Mouse (Mus musculus) midbrain, postnatal 0 days (tissue): ENCODE results near the gene Rasl10a. TPM values are rescaled to one million over a fixed set of nuclear protein-coding genes. Genes with fewer than 3 reads are reported as not detected.

Experiments used
- ATAC-seq: fragments of 200-750 bp; cut with Nextera tagmentation; 2 replicates; pipeline ENCODE4 v1.8.0; 2017; ENCODE audit warnings: moderate number of reproducible peaks, mild to moderate bottlenecking, moderate TSS enrichment, moderate library complexity; ENCODE audit not compliant: low FRiP score
- DNase-seq: peaks from one replicate; pipeline ENCODE4 v3.0.0-alpha.2; 2015; ENCODE audit warnings: low spot score
- H3K27ac ChIP-seq: fragments of 300-500 bp; sonication (generic); 2 replicates; pipeline ENCODE4 v1.5.1; 2014; ENCODE audit warnings: low read depth, mild to moderate bottlenecking, low read length, mixed read lengths
- H3K27me3 ChIP-seq: fragments of 300-500 bp; sonication (generic); 2 replicates; pipeline ENCODE4 v1.6.1; 2014; ENCODE audit warnings: low read length, control low read depth, mixed read lengths; ENCODE audit not compliant: insufficient read depth
- H3K36me3 ChIP-seq: fragments of 300-500 bp; sonication (generic); 2 replicates; pipeline ENCODE4 v1.6.1; 2014; ENCODE audit warnings: low read length, control low read depth, mixed read lengths; ENCODE audit not compliant: insufficient read depth
- H3K4me1 ChIP-seq: fragments of 300-500 bp; sonication (generic); 2 replicates; pipeline ENCODE4 v1.6.1; 2014; ENCODE audit warnings: mild to moderate bottlenecking, control low read depth, antibody characterized with exemption, low read length, mixed read lengths; ENCODE audit not compliant: insufficient read depth
- H3K4me2 ChIP-seq: fragments of 300-500 bp; sonication (generic); 2 replicates; pipeline ENCODE4 v1.6.1; 2014; ENCODE audit warnings: low read depth, mild to moderate bottlenecking, low read length, mixed read lengths; ENCODE audit not compliant: poor library complexity, severe bottlenecking
- H3K4me3 ChIP-seq: fragments of 300-500 bp; sonication (generic); 2 replicates; pipeline ENCODE4 v1.5.1; 2014; ENCODE audit warnings: low read depth, mild to moderate bottlenecking, low read length, moderate library complexity
- H3K9ac ChIP-seq: fragments of 300-500 bp; sonication (generic); replicated peaks from 2 replicates; pipeline ENCODE4 v1.6.1; 2014; ENCODE audit warnings: mild to moderate bottlenecking, low read length, moderate library complexity, mixed read lengths; ENCODE audit not compliant: poor library complexity, severe bottlenecking
- H3K9me3 ChIP-seq: fragments of 300-500 bp; sonication (generic); 2 replicates; pipeline ENCODE4 v1.6.1; 2016; ENCODE audit warnings: low read length, control low read depth
- CTCF ChIP-seq: IDR thresholded peaks from 2 replicates; pipeline ENCODE4 v1.5.1; 2016; ENCODE audit warnings: antibody characterized with exemption, mild to moderate bottlenecking
- WGBS: fragments of 180-500 bp; shearing (Covaris S2); extraction: QIAGEN DNeasy Blood & Tissue Kit; methylation state at CpG from one replicate; pipeline ENCODE4 v1.1.7; 2014; 5-methylcytosine and 5-hydroxymethylcytosine counted together
- polyA plus RNA-seq: library from polyadenylated mRNA; unstranded; fragments of >200 nt; fragmentation: Nextera tagmentation; extraction: Ambion mirVana; gene quantifications from 2 replicates; pipeline ENCODE4 v1.2.1, GENCODE M21; 2015
- total RNA-seq: library from RNA; depleted of rRNA; stranded (reverse); fragments of >200 nt; gene quantifications from 2 replicates; pipeline ENCODE4 v1.2.3, GENCODE M21; 2014

Rasl10a gene
- total and polyA plus RNA-seq, 2 experiments from 2014 or later, result 3.1 to 3.6 TPM

DNA sequence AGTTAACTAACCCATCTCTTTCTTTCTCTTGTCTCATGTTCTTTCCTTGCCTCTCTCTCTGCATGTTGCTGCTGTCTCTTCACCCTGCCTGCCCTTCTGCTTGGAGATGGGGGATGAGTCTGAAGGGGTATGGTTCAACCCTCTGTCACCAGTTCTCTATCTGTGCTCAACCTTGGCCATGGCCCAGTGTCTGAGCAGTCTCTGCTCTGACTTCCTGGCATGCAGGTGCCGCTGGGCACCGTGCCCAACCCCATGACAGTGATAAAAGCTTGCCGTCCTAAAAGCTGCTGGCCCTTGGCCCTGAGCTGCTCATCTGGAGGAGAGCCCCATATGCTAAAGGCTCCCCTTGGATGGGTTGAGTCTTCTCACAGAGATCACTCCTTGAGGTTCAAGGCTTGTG is 24.8 kb upstream of the Rasl10a start:
- H3K27ac ChIP-seq, result no peak overlapping the region
- 86% methylated on average over 3 of the region's 3 CpGs for WGBS
- H3K36me3 ChIP-seq, result peaks cover 83% of the 10 kb centered on the region
- peak; percentile 42 for DNase-seq
- no peak overlapping the region for H3K4me3 ChIP-seq
- ATAC-seq, result no peak
- H3K9ac ChIP-seq, result no peak overlapping the region
- H3K27me3 ChIP-seq, result no peaks in the 10 kb centered on the region
- H3K4me2 ChIP-seq, result no peak overlapping the region
- no peaks in the 10 kb centered on the region for H3K4me1 ChIP-seq
- TF ChIP-seq CTCF, result no peak
- H3K9me3 ChIP-seq, result no peaks in the 10 kb centered on the region

DNA sequence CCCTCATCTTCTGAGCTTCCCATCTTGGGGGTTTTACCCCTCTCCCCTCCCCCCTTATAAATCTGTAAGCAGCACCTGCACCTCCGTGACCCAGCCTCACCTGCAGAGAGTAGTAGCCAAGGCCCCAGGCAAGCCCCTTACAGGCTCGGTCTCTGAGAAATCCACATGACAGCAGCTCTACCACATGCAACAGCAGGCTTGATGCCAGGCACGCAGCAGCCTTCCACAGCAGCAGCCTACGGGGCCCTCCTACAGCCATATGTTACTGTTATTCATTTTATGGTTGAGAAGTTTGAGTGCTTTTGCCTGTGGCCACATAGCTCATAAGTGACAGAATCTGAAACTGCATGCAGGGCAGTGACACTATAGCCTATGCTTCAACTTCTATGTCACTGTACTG is 22.5 kb upstream of the Rasl10a start:
- no peaks in the 10 kb centered on the region for H3K4me1 ChIP-seq
- H3K27me3 ChIP-seq, result no peaks in the 10 kb centered on the region
- H3K9ac ChIP-seq, result no peak overlapping the region
- ATAC-seq (no peak), DNase-seq (peak; percentile 55)
- no peak overlapping the region for H3K27ac ChIP-seq
- peaks cover 93% of the 10 kb centered on the region for H3K36me3 ChIP-seq
- WGBS, result 91% methylated on average over 4 of the region's 4 CpGs
- H3K9me3 ChIP-seq, result no peaks in the 10 kb centered on the region
- no peak overlapping the region for H3K4me3 ChIP-seq
- no peak for TF ChIP-seq CTCF
- no peak overlapping the region for H3K4me2 ChIP-seq

DNA sequence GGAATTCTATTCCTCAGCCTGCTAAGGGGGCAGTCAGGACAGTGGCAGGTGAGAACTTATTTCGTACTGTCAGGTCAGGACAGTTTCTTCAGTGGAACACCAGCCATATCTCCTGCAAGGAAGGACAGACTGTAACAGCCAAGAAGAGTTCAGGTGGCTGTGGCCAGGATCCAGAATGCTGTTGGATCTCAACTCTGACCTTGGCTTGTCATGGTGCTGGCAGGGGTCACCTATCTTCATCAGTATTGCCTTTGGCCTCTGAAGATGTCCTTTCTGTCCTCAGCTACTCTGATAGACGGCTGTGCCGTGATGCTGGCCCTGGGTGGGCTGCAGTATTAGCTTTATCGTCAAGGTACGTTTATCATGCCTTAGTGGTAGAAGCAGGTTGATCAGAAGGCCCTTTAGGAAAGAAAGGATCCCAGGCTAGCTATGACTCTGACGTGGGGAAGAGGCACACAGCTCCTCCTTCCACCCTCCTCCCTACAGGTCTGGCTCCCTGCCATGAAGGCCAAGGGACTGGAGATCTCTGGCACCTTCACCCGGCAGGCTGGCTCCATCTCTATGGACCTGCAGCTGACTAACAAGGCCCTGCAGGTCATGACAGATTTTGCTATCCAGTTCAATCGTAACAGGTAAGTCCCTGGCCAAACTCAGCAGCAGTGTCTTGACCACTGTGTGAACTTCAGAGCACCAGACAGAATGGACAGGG is 20.6 kb upstream of the Rasl10a start:
- Histone ChIP-seq H3K36me3 (peaks cover 96% of the 10 kb centered on the region), H3K4me2 (no peak overlapping the region), H3K27me3 (no peaks in the 10 kb centered on the region), H3K27ac (no peak overlapping the region), H3K9me3 (no peaks in the 10 kb centered on the region), H3K4me3 (no peak overlapping the region), H3K4me1 (no peaks in the 10 kb centered on the region), H3K9ac (no peak overlapping the region)
- DNase-seq (no peak), ATAC-seq (no peak)
- WGBS, result 89% methylated on average over 8 of the region's 8 CpGs
- TF ChIP-seq CTCF, result no peak

DNA sequence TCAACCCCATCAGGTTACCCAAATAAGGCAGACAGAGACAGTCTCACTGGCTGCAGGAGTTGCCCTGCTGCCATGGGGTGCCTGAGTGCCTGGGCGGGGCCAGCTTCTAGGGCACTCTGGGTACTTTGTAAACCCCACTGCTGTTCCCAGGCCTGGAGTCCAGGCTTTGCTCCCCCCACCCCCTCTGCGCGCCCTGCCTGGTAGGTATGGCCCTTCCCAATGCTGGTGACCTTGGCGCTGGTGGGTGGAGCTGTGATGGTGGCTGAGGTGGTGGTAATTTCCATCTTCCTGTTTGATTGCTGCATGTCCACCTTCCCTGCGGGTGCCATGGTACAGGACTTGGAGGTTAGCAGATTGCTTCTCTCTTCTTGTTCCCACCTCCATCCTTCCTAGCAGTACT is 17.3 kb upstream of the Rasl10a start:
- no peak for TF ChIP-seq CTCF
- ATAC-seq (no peak), DNase-seq (no peak)
- Histone ChIP-seq H3K36me3 (peaks cover 73% of the 10 kb centered on the region), H3K27me3 (no peaks in the 10 kb centered on the region), H3K9me3 (no peaks in the 10 kb centered on the region), H3K27ac (no peak overlapping the region), H3K4me2 (no peak overlapping the region), H3K4me3 (no peak overlapping the region), H3K4me1 (no peaks in the 10 kb centered on the region), H3K9ac (no peak overlapping the region)
- 93% methylated on average over 5 of the region's 5 CpGs for WGBS

DNA sequence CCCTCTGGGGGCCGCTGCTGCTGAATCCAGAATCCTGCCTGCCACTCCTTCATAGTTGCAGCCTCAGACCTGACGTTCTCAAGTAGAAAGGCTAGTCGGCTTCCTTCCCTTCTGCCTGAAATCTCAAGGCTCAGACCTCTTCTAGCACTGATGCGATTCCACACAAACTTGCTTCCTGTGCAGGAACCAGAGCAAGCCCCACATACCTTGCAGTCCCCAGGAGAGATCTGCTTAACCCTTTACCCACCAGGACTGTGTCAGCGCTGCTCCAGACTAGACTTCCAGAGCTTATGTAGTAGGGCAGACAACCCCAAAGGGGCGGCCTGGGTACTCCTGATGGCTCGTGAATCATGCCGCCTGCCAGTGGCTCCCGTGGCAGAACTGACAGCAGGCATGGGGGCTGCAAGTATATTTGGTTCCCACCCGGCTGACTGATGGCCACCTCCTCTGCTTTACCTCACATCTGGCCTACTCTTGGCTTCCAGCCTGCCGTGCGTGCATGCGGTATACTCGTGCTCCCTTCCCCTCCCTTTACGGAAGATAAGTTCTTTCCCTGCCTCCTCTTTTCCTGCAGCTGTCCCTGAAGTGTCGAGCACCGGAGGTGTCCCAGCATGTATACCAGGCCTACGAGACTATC is 16.7 kb upstream of the Rasl10a start:
- 85% methylated on average over 18 of the region's 18 CpGs for WGBS
- Histone ChIP-seq H3K9me3 (no peaks in the 10 kb centered on the region), H3K9ac (no peak overlapping the region), H3K4me3 (no peak overlapping the region), H3K27ac (no peak overlapping the region), H3K27me3 (no peaks in the 10 kb centered on the region), H3K4me2 (no peak overlapping the region), H3K4me1 (no peaks in the 10 kb centered on the region), H3K36me3 (peaks cover 67% of the 10 kb centered on the region)
- DNase-seq (no peak), ATAC-seq (no peak)
- TF ChIP-seq CTCF, result no peak

DNA sequence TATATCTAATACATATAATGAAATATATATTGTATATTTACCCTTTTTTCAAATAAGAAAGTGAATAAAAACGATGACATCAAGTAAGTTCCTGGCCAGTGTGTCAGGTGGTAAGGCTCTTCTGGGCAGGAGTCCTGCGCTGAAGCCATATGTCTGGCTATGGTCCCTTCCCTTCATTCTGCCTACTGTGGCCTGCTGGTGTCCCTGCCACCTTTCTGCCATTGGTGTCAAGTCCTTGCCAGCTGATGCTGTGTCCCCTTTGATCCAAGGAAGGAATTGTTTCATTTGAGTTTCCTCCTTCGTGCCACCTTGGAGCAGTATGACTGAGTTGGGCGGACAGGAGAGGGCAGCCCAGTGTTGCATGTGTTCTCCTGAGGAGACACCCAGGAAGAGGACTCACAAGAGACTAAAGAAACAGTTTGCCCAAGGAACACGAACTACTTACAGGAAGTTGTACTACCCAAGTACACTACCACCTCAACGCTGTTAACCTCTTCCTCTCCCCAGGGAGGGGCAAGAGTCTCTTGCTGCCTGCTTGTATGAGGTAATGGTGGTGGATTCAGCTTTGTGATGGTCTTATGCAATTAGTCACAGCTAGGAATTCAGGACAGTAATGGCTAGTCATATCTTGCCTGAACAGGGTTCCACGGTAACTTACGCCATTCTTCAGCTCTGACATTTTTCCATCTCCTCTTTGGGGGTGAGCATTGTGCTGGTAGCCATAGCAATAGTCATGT is 15.1 kb upstream of the Rasl10a start:
- Histone ChIP-seq H3K9me3 (no peaks in the 10 kb centered on the region), H3K27me3 (no peaks in the 10 kb centered on the region), H3K36me3 (peaks cover 52% of the 10 kb centered on the region), H3K27ac (no peak overlapping the region), H3K9ac (no peak overlapping the region), H3K4me1 (no peaks in the 10 kb centered on the region), H3K4me2 (no peak overlapping the region), H3K4me3 (no peak overlapping the region)
- TF ChIP-seq CTCF, result no peak
- no peak for DNase-seq
- 86% methylated on average over 8 of the region's 8 CpGs for WGBS
- no peak for ATAC-seq
